In the genomic region with DNA sequence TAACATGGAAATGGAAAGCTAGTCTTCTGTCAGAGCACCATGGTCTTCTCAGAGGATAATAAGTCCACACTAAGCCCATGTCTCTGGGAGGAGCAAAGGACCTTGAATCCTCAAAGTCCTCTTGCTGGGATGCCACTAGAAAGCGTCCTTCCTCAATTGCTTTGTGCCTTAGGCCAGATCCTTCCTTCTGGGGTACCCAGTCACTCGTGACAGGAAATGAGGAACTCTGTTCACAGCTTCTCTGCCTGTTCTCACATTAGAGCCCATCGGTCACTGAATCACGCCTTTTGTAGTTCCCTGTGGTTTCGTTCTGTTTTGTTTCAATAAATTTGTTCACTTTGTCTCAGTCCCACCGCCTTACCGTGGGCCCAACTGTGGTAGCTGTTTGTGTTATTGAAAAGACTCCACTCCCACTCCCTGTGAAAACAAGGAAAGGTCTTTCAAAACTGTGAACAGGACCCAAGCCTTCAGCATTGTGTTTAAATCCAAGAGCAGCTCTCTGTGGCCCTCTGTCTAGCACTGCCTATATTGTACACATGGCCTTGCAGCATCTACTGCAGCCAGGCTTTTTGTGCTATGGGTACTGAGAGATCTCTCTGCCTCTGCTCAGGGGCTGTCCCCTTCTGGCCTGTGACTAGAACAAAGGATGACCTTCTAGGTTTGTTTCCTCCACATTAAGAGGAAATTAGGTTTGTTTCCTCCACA, we compare ENCODE assay signal across 10 mouse cellular contexts.
DNase-seq lines count a peak whose midpoint lies in the region; ATAC-seq and TF ChIP-seq lines count a peak whose summit lies in the region.
"Had no signal": no experiment of that assay in that cellular context is flagged by ENCODE, and none has a peak within 500 bp of the region (broad histone marks: within the 10 kb centered on the region; RNA-seq: fewer than 3 reads in every experiment).

No protein-coding gene starts in this region.

- H3K9ac ChIP-seq in heart, adult 2 months (ENCODE audit: low read depth, low read length): peak overlapping the region; percentile 44
- H3K9ac ChIP-seq in forebrain, embryonic 12.5 days: 0 out of 2 replicates have a peak overlapping the region, but pooled peaks have one; percentile 25
- H3K9ac ChIP-seq in hindbrain, embryonic 14.5 days: no peak overlapping the region
- H3K9ac ChIP-seq: lung, embryonic 15.5 days had no signal

- no peak overlapping the region for H3K4me2 ChIP-seq in forebrain, embryonic 12.5 days
- H3K4me2 ChIP-seq in hindbrain, embryonic 14.5 days (replicated peaks): no peak overlapping the region
- H3K4me2 ChIP-seq: lung, embryonic 15.5 days had no signal

- no peaks in the 10 kb centered on the region for H3K27me3 ChIP-seq in heart, adult 2 months (ENCODE audit: control insufficient read depth, insufficient read depth, low read length)
- no peaks in the 10 kb centered on the region for H3K27me3 ChIP-seq in forebrain, embryonic 12.5 days
- H3K27me3 ChIP-seq in hindbrain, embryonic 14.5 days (ENCODE audit: control insufficient read depth, insufficient read depth, low read length): no peaks in the 10 kb centered on the region
- H3K27me3 ChIP-seq: lung, embryonic 15.5 days had no signal

- intact Hi-C loops in heart, adult 2 months (cut with DNase I): loop anchor here (2.0 kb wide), 3 partner anchors 16 to 44 kb away; no protein-coding TSS in a partner anchor
- intact Hi-C loops in heart, postnatal 14 days (cut with DNase I): loop anchor here (5.0 kb wide), 1 partner anchor 42 kb away; no protein-coding TSS in a partner anchor

- TF ChIP-seq POLR2A in heart, adult 2 months (IDR thresholded peaks at IDR 0.05; ENCODE audit: insufficient read depth, low read depth, low read length): no peak

- H3K4me1 ChIP-seq in heart, adult 2 months (ENCODE audit: control insufficient read depth, insufficient read depth, low read length): peaks cover 20% of the 10 kb centered on the region
- H3K4me1 ChIP-seq in forebrain, embryonic 12.5 days: peaks cover 28% of the 10 kb centered on the region
- peaks cover 29% of the 10 kb centered on the region for H3K4me1 ChIP-seq in hindbrain, embryonic 14.5 days (replicated peaks; ENCODE audit: control insufficient read depth, insufficient read depth, low read length)

- no peak overlapping the region for H3K4me3 ChIP-seq in heart, adult 2 months
- no peak overlapping the region for H3K4me3 ChIP-seq in forebrain, embryonic 12.5 days (replicated peaks)
- no peak overlapping the region for H3K4me3 ChIP-seq in hindbrain, embryonic 14.5 days (replicated peaks; ENCODE audit: low read length)
- H3K4me3 ChIP-seq: lung, embryonic 15.5 days had no signal

- ATAC-seq in forebrain, embryonic 12.5 days (ENCODE audit: low FRiP score): no peak
- peak; percentile 53; the same call in 1 of the 2 replicates for ATAC-seq in hindbrain, embryonic 14.5 days (ENCODE audit: low FRiP score)

- peak in 1 of 2 experiments; percentile 38 for DNase-seq in heart, adult 2 months
- DNase-seq in heart, postnatal 14 days: no peak
- peak; percentile 18 to 19 for DNase-seq in B cell, adult 2 months
- DNase-seq in hindbrain, embryonic 14.5 days (ENCODE audit: low spot score): no peak
- no peak for DNase-seq in left cerebral cortex, adult 9 months (ENCODE audit: low spot score in 2 of 2)
- DNase-seq in T-cell, adult 2 months (ENCODE audit: low spot score): no peak
- no peak for DNase-seq in adrenal gland, postnatal 36 days
- DNase-seq: kidney, adult 11 months had no signal

- H3K36me3 ChIP-seq in heart, adult 2 months (ENCODE audit: control insufficient read depth, insufficient read depth, low read length): peaks cover 11% of the 10 kb centered on the region
- H3K36me3 ChIP-seq in forebrain, embryonic 12.5 days (replicated peaks): no peaks in the 10 kb centered on the region
- H3K36me3 ChIP-seq in hindbrain, embryonic 14.5 days (replicated peaks; ENCODE audit: control insufficient read depth, insufficient read depth): no peaks in the 10 kb centered on the region
- H3K36me3 ChIP-seq: lung, embryonic 15.5 days had no signal

- peak; percentile 50 for TF ChIP-seq CTCF in heart, adult 2 months (IDR thresholded peaks at IDR 0.05)

- H3K9me3 ChIP-seq in forebrain, embryonic 12.5 days: no peaks in the 10 kb centered on the region
- H3K9me3 ChIP-seq in hindbrain, embryonic 14.5 days (ENCODE audit: control insufficient read depth, low read length): no peaks in the 10 kb centered on the region
- H3K9me3 ChIP-seq: lung, embryonic 15.5 days had no signal

- H3K27ac ChIP-seq in heart, adult 2 months: peak overlapping the region; percentile 85
- peak overlapping the region; percentile 46; the same call in 1 of the 2 replicates for H3K27ac ChIP-seq in forebrain, embryonic 12.5 days
- H3K27ac ChIP-seq in hindbrain, embryonic 14.5 days: peak overlapping the region; percentile 20; the same call in 1 of the 2 replicates
- H3K27ac ChIP-seq: lung, embryonic 15.5 days had no signal

- H3K79me2 ChIP-seq in heart, adult 2 months (replicated peaks; ENCODE audit: control insufficient read depth, insufficient read depth, low read length): no peaks in the 10 kb centered on the region

- no peak for TF ChIP-seq EP300 in heart, adult 2 months (IDR thresholded peaks at IDR 0.05; ENCODE audit: insufficient read depth, low read depth, low read length)

- 62% methylated on average over 7 of the region's 7 CpGs for WGBS in heart, adult 2 months
- WGBS in forebrain, embryonic 12.5 days: 46% methylated on average over 7 of the region's 7 CpGs
- WGBS in hindbrain, embryonic 14.5 days: 56% methylated on average over 7 of the region's 7 CpGs

Comparison
In these comparisons a context has a peak if more than half of its experiments do, and no peak if none do; other contexts are left out.
1. DNase-seq: peak in B cell, adult 2 months (2 of 2); none in heart, postnatal 14 days (0 of 2), hindbrain, embryonic 14.5 days (single experiment), left cerebral cortex, adult 9 months (0 of 2), T-cell, adult 2 months (single experiment) and adrenal gland, postnatal 36 days (0 of 2).
2. H3K27ac ChIP-seq: peak in every context shown above with its lines; median percentile 85 in heart, adult 2 months; 46 in forebrain, embryonic 12.5 days; 20 in hindbrain, embryonic 14.5 days.